Mouse (Mus musculus) cerebellum, postnatal 25 days (tissue): ENCODE measurements around the gene Dusp5.
A peak's percentile ranks its signal among the peaks of the same experiment; 100 is the strongest.

Experiments used
- DNase-seq, 2 experiments: peaks; one replicate each; pipeline ENCODE4 v3.0.0; 2021; ENCODE audit warnings: mixed read lengths in 2 of 2

The Dusp5 gene

DNA sequence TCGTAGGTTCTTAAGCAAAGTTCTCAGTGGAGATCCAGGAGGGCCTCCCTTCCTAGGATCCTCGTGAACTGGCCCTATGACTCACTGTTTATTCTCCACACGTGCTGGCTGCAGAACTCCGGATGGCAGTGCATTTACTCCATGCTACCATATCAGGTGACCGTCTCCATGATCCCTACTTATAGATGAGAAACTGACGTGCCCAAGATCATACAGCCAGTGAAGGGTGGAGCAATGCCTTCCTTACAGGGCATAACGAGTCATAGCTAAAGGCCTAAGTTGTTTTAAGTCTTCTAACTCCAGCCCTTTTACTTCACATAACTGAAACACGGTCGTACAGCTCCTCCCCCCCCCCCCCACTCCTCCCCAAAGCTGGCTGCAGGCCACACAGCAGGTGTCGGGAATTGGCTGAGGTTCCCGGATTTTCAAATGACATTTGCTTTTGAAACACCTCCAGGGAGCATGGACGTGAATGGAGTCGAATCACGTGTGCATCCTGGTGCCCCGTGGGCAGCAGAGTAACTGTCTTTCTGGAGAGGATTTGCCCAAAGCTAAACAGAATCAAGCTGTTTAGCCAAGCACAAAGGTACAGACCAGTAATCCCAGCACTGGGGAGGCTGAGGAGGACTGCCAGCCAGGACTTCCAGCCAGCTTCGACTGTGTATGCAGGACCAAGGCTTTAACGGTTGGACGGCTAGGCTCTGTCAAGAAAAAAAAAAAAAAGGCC, 11.4 kb upstream of the Dusp5 start:
- DNase-seq, result peak; percentile 76 to 84

DNA sequence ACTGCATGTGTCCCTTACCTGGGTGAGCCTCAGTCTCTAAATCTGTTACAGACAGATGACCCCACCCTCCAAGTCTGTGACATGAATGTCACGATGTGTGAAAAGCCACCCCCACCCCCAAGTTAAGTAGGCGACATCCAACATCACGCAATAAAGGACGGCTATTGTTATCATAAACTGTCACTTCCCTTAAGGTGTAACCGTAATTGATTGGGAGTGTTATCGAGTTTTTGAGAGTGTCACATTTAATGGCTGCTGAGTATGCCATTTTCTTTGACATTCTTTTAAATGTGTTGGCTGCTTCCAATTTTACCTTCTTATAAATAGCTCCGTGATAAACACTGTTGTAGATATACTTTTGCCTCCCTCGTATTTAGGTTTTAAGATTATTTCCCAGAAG, 9.4 kb upstream of the Dusp5 start:
- no peak for DNase-seq

DNA sequence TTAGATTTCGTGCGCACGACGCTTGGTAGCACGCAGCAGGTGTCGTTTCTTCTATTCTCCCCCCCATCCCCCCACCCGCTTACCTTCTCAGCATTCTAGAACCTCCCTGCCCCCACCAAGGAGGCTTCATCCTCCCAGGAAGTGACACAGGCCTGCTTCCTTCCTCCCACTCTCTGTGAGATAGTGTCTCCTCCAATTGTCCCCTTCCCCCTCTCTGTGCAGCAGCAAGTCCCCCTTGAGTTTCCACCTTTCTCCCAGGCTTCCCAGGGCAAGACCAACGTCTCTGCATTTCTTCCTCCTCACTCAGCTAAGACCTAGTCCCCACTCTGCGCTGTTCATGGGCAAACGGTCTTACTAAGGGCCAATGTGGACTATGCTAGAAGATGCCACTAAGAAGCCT, 8.9 kb upstream of the Dusp5 start:
- DNase-seq, result no peak

DNA sequence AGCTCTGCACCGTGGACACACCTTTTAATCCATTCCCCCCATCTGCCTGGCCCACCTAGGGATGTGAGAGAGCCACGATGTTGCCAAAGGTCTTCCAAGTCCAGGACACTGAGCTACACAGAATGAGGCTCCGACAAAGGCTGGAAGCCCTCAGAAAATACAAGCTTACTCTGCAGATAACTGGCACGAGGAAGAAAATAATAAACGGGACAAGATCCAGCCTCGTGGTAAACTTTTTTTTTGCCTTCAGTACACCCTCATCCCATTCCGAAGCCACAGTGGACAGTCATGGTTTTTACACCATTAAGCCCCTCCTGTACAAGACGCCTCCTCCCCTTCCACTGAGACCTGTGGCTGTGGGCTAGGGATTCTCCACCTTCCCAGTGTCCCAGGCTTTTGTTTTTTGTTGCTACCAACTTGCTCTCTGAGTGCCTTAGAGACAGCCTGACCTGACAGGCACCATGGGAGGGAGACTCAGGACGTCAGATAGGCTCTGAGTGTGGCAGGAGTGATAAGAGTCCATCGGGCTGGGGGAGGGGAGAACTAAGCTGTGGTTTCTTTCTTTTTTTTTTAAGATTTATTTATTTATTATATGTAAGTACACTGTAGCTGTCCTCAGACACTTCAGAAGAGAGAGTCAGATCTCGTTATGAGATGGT, 7.6 kb upstream of the Dusp5 start:
- DNase-seq, result no peak

DNA sequence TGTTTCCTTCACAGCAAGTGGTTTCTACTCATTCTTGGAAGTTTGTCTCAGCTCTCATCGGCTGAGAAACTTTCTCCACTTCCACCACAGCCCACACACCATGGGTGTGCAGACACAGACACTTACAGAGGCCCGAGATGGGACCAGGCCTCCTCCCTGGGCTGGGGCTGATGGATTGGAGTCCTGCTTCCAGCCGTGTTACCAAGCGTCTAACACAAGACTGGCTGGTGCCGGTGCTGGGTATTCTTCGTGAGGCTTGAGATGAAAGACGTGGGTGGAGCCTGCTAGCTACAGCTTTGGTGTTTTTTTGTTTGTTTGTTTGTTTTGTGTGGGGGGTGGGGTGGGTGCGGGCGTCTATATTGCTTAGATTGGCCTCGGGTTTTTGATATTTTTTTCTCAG, 1.4 kb upstream of the Dusp5 start:
- peak; percentile 29 to 44 for DNase-seq

DNA sequence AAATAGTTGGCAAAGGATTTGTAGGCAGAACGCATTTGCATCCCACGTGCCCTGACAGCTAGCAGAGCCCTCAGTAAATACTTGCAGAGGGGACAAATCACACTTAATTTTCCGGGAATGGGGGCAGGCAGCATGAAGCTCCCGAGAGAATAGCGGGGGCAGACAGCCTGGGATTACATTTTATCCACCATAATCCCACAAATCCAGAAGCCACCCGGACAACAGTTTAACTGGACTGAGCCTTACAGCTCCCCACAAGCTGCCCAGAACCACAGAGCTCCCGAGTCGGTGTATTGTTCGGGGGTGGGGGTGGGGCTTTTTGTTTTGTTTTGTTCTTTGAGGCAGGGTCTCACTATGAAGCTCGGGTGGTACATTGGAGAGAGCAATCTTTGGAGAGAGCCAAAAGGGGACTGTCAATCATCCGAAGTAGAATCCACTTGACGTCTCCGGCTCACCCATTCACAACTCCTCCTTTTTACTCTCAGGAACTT, 733 bp upstream of the Dusp5 start:
- DNase-seq, result peak; percentile 40 to 56

DNA sequence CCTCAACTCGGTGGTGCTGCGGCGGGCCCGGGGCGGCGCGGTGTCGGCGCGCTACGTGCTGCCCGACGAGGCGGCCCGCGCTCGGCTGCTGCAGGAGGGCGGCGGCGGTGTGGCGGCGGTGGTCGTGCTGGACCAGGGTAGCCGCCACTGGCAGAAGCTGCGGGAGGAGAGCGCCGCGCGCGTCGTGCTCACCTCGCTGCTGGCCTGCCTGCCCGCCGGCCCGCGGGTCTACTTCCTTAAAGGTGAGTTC, 471 bp downstream of the Dusp5 start:
- no peak for DNase-seq

DNA sequence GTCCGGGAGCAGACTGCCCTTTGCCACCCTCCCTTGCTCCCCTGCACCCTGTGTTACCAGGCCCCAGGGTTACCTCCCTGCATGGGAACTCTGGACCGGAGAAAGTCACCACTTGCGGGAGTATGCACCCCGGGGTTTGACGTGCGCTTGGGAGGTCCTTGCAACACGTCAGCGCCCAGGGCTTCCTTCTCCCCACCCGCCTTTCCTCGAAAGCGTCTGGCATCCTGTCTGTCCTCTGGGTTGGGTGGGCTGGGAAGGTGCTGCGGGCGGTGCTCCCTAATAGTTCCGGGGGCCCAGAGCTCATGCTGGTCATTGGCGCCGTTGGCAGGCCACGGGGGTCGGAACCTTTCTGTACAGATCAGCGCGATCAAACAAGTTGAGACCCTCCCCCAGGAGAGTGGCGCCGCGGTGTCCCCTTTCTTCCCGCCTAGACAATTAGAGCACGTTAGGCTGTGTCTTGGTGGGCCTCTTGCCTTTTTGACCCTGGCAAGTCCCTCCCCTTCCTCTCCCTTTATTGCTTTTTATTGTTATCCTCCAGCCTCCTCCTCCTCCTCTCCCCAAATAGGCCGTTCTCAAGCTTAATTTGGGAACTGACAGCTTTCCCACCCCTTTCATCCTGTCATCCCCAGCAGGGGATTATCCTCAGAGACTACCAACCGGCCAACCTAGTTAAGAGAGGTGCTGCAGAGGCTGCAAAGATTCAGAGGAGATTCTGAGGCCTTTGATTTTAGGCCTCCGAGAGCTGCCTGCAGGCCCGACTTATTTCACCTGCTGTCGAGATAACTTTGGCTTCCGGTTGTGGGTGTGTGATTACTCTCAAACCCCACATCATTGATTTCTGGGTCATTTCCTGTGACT, 1.0 kb downstream of the Dusp5 start:
- peak in 1 of 2 experiments; percentile 48 for DNase-seq

DNA sequence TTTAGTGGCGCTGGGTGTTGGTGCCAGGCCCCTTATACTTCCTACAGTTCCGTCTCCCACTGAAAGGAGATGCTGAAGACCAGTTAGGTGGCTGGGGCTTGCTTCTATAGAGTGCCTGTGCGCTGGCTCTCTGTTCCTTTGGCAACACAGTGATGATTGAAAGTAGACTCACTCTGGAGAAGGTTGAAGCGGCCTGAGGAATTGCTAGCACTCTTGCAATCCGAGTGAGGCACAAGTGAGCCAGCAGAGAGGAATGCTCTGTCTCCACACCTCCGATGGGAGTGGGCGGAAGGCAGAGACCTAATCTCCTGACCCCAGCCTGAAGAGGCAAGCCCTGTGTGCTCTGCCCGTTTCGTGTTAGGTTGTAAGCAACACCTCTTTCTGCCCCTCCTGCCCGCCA, 2.5 kb downstream of the Dusp5 start:
- DNase-seq, result peak; percentile 59 to 73

DNA sequence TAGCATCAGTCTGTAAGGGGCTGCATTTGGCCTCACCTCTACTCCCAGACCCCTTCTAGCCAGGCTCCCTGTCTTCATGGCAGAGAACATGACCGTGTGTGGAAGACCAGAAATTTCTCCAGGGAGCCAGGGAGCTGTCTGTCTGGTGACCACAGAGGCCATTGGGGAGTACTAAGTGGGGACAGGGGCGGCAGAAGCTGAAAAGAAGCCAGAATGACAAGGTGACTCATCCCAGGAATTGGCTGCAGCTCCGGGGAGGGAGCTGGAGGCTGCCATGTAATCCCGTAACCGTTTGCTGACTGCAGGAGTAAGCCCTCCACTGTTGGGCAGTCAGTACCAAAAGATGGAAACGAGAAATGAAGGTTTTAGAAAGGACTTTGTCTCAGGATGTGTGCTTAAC, 3.1 kb downstream of the Dusp5 start:
- DNase-seq, result peak; percentile 83

DNA sequence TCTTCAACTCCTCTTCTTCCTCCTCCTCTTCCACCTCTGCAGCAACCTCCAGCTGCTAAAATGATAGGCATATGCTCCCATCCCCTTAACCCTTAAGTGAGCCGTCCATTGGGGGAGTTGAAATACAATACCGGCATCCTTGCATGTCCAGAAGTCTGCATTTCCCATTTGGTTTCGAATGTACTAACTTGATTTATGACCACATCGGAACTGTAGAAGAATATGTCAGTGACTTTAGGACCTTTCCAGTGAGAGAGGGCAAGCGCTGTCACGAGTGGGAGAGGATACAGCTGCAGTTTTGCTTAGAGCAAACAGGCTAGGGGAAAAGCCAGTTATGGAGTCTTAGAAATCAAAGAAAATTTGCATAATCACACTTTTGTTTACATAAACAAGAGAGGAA, 3.8 kb downstream of the Dusp5 start:
- DNase-seq, result no peak

DNA sequence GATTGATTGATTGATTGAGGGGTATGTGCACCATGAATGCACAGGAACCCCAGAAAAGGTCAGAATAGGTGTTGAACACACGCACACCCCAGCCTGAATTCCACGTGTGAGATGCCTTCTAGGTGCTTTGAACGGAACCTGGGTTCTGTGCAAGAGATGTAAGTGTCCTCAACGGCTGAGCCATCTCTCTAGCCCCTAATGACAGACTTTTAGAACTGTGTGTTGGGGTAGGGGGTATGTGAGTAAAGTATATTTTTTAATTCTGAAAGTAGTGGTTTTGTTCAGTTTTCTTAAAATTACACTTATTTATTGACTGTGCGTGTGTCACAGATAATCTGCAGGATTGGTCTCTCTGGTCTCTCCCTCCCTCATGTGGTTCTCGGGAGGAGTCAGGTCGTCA, 4.3 kb downstream of the Dusp5 start:
- peak in 1 of 2 experiments; percentile 32 for DNase-seq

DNA sequence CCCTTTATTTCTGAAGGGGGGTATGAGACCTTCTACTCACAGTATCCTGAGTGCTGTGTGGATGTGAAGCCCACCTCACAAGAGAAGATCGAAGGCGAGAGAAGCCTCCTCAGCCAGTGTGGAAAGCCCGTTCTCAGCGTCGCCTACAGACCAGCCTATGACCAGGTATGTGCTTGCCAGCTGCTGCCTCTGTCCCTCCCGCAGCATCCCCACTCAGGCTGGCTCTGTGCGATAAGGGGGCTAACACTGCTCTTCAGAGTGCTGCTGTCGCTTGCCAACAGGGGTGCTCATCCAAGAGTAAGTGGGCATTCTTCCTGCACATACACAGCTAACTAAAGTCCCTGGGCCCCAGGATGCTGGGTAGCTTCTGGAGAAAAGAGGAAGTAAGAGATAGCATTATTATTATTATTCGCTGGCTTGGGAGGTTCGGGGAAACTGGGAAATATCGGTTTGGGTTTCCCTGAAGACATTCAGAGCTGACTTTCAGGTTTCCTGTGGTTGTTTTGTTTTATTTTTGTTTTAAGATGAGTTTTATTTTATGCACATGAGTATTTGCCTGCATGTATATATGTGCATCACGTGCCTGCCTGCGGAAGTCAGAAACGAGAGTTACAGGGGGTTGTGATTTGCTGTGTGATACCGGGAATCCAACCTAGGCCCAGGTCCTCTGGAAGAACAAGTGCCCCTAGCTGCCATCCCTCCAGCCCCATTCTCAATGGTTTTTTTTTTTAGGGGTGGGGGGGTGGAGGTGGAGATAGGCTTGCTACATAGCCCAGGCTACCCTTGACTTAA, 5.1 kb downstream of the Dusp5 start:
- peak in 1 of 2 experiments; percentile 59 for DNase-seq

DNA sequence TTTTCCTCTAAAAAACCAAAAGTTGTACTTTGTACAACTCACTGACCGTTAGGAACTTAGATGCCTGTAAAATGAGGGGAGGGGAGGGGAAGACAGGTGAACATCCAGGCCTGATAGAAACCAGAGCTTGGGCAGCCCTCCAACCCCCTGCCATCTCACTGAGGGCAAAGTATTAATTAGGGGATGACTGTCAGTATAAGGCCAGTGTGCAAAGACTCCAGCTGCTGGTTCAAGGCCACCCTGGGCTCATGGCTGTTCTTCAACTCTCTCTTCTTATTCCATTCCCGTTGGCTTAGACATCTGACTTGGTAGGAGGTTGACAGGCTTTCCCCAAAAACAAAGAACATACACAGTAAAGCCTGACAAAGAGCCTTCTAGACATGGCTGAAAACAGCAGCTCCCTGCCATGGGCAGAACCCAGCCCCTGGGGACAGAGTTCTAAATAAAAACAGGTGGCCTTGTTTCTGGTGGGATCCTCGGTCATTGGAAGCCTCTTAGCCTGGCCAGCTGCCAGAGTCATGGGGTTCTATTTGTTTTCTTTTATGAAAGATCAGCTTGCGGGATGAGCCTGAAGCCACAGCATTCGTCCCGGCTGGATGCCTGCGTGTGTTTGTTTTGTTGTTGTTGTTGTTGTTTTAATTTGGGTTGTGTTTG, 6.0 kb downstream of the Dusp5 start:
- DNase-seq, result peak; percentile 67 to 73

DNA sequence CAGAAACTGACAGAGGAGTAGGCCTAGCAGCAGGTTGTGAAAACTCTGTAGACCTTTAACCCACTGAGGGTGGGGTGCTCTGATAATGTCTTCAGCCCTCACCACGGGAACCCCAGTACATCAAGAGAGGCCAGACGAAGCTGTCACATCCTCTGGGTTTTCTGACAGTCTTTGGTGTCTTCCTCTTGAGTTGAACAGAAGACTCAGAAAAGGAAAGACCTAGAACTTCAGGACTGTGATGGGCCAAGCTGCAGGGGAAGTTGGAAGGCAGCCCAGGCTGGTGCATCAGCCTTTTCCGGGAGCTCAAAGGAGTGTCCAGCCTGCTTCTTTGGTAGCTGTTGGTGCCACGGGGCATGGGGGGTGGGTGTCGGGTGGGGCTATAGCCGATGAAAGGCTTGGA, 6.5 kb downstream of the Dusp5 start:
- peak; percentile 76 to 78 for DNase-seq

DNA sequence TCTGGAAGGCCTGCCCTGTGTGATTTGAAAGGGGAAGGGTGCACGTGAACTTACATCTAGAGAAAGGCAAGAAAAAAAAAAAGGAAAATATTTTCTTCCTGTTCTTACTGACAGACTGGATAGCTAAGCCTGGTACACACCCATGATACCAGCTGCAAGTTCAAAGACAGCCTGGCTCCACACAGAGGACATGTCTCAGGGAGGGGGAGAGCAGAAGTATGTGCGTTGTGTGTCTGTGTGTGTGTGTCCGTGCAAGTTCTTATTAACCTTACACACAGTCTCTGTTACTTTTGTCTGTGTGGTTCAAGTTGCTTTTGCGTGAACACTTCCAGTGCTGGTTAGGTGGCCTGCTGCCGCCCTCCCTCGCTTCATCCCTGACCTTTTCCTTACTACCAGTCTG, 7.3 kb downstream of the Dusp5 start:
- DNase-seq, result no peak

DNA sequence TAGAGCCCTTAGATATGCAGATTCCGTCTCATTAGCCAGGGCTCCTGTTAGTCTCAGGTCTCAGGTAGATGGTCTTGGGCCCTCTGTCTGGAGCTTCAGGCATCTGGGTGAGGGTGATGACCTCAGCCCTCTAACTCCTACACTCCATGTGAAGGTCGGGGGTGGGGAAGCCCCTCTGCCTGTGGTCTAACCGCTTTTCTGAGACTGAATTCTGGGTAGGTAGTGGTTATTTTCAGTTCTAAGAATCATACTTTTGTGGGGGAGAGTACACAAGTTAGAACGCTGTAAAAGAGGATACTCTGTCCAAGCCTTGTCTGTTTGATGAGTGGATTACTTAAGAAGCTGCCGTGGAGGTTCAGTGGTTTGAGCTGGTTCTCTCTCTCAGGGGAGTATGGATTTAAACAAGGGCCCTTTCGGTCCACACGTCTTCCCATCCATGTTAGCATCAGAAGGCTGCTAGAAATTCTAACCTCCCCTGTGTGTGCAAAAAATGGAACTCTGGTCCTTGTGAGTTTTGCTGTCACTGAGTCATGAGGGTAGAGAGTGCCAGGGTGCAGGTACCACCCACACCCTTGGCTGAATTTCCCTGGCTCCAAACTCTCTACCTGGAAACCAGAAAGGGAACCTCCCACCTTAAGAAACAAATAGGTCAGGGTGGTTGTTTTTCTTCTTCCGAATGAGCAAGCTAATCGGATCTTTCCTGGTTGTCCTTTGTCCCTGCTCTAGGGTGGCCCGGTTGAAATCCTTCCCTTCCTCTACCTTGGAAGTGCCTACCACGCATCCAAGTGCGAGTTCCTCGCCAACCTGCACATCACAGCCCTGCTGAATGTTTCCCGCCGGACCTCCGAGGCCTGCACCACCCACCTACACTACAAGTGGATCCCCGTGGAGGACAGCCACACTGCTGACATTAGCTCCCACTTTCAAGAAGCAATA, 8.1 kb downstream of the Dusp5 start:
- peak; percentile 53 to 64 for DNase-seq

DNA sequence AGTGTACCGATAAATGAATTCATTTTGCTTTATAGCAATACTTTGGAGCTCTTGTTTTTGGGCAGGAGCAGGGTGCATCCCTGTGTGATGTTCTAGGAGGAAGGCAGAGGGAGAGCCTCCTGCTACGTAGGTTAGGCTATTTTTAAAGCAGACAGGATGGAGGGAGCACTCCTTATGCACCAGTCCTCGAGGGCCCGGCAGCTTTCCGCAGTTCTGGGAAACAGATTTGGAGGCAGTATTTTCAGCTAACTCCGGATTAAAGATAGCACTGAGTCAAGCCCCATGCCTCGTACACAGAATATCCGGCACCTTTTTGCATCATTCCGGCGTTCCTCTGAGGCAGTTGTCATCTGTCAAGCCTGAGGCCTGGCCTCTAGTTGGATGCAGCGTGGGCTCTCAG, 9.1 kb downstream of the Dusp5 start:
- peak in 1 of 2 experiments; percentile 46 for DNase-seq

DNA sequence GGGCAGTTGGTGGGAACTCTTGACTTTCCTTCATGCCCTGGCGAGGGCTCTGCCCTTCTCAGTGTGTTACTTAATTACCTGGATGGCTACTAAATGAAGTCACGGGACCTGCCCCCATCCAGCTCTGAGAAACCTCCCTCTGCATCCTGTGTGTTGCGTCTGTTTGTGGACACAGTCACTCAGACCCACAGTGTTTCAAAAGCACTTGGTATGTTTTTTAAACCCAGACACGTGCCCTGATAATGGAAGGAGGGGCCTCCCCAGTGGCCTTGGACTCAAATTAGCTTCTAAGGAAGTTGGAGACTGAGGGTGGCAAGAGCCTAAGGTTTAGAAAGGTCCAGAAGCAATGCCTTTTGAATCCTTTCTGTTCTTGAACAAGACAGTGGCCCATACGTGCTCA, 9.9 kb downstream of the Dusp5 start:
- DNase-seq, result no peak

DNA sequence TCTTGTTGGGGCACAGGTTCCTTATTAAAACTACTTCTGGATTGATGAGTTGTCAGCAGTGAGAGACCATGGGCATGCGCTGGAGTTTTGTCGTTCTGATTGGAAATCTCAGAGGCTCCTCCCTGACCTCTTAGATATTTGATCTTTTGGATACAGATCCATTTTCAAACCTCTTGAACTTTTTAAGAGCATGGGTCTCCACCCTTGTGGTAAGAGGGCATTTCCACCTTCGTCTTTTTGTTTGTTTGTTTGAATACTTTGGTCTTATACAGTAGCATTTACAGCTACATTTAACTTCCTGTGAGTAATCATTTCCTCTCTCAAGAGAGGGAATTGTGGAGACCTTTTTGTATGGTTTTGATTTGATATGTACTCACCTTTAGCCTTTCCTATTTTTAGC, 10.4 kb downstream of the Dusp5 start:
- DNase-seq, result no peak

DNA sequence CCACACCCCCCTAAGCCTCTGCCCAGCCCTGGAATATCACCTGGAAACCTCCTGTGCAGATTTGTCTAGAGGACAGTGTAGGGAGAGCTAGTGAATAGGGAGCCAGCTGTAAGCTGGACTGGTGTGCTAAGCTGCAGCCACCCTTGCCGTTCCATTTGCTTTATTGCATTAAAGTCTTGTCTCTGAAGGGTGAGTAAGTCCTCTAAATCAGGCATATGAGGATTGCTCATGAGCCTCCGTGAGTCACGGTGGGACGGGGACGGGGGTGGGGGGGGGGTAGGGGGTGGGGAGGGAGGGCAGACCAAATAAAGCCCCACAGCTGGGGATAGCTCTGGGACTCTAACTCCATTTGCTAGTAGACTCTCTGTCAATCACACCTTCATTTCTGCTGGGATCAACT, 14.7 kb downstream of the Dusp5 start:
- no peak for DNase-seq
